Mouse (Mus musculus) colon, adult 2 months (tissue): ENCODE data around the gene Tpst1. TPM values are rescaled to one million over a fixed set of nuclear protein-coding genes. Genes with fewer than 3 reads are reported as not detected.

ENCODE experiments used
- polyA plus RNA-seq: library from polyadenylated mRNA; depleted of rRNA; stranded (reverse); fragments of >200 nt; gene quantifications from 2 replicates; pipeline ENCODE4 v1.2.3, GENCODE M21; 2012; rRNA removed

Tpst1 gene
- 13.0 and 13.8 TPM in 2 replicates for polyA plus RNA-seq

DNA sequence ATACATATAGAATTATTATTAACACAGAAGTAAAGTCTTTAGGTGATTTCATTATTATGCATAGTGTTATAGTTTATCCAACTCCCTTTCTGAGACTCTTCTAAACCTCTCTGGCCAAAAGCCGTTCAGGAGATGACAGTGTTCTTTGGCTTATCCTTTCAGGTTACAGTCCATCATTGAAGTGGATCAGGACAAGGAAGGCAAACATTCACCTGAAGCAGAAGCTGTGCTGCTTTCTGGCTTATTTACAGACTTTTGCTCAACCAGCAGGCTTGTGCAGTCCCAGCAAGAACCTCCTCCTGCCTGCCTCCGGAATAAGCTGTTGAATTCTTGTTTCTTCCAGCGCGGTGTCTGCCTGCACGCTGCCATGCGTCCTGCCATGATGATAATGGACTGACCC, at the start of gene Tpst1:
Gene Tpst1 (plus strand): TSS at position 301 of the 400 bp plus-strand sequence.

DNA sequence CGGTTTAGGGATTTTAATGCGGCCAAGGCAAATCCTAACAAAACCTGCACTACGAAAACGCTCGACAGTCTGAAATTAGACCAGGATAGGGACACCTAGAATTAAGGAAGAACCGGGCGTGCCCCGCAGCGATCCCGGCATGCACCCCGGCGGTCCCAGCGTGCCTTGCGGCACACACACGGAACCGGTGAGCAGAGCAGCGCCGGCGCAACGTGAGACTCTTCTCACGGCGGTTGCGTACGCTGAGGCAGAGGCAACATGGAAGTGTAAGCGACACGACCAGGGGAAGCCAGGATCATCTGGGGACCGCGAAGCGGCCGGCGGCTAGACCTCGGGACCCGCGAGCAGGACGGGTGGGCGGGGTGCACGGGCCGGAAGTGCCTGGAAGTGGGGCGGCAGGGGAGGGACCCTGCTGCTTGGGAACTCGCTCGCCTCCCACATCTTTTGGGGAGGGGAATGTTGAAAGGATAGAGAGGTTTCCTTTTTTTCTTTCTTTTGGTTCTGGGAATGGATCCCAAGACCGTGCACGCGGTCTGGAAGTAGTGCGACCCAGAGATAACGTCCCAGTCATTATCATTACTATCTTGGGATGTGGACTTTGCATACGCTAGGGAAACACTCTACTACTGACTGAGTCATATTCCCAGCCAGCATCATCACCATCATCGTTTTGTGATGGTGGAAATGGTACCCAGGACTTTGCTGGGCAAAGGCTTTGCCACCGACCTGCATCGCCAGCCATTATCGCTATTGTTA, 43.8 kb upstream of the Tpst1 start, which contains the start of the genes Asl and Crcp:
Gene Asl (minus strand): TSS at position 106 of the 756 bp plus-strand sequence.
Gene Crcp (plus strand): TSS at position 149 of the 756 bp plus-strand sequence.

DNA sequence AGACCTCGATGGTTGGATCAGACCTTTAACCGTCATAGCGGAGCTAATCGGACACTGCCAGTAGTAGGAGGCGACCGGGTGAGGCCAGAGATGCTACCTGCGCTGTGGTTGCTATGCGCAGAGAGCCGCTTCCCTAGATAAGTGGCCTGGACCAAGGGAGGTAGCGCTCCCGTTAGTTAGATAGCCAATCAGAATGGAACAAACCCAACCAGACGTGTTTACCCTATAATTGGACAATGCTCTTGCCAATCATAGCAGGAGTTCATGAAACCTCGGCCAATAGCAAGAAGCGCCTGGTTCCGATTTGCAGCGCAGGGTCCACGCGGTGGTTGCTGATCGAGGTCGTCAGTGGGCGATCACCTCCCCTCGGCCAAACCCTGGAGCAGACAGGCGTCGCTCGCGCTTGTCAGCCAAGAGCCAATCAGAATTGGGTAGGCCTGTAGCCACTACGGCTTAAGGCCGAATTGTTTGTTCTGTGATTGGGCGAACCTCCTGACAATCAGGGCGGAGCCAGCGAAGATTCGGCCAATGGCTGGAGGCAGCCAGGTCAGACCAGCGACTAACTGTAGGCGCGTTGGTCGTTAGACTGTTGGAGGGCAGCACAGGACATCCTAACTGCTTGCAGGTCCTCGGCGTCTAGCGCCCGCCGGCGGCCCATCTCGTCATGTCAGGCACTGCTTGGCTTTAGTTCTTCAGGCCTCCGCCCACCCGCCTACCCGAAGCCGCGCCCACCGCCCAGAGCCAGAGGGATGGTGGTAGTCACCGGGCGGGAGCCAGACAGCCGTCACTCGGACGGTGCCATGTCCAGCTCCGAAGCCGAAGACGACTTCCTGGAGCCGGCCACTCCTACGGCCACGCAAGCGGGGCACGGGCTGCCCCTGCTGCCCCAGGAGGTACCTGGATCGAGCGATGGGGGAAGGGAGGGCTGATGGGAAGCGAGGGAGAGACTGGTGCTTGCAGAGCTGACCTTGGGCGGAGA, 71.5 kb downstream of the Tpst1 start, which contains the start of gene Kctd7:
Gene Kctd7 (plus strand): TSS at position 528 of the 979 bp plus-strand sequence.

DNA sequence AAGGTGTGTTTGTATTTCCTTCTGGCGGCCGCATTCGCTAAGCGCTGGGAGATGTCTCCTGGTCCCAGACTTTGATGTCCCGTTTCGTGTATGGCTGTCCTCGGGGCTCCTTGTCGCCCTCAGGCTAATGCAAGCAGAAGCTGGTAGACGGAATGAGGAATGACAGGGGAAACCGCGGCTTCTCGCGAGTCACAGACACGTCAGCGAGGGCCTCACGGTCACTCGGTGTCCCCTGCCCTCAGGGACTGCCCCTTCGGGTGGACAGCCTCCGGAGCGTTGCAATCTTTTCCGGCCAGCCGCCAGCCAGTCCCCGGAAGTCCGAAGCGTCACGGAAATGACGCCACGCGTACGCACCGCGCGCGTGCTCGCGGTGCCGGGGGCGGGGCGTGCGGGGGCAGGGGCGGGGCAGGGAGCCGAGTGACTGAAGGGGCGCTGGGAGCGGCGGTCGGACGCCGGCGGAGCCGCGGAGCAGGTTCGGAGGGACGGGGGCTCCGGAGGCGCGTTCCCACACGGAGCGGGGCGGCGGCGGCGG, 98.4 kb downstream of the Tpst1 start, which contains the start of gene Rabgef1:
Gene Rabgef1 (plus strand): TSS at position 376 of the 532 bp plus-strand sequence.

Other genes starting within 250 kb of the Tpst1 start
- gene Sumf2, start 226.3 kb upstream of the Tpst1 start, polyA plus RNA-seq: 8.7 and 11.3 TPM in 2 replicates
- gene Chchd2, start 185.9 kb upstream of the Tpst1 start, polyA plus RNA-seq: 1,442 and 1,554 TPM in 2 replicates
- 0.35 and 0.58 TPM in 2 replicates for gene Zbed5, start 177.6 kb upstream of the Tpst1 start, polyA plus RNA-seq
- 0.34 and 0.43 TPM in 2 replicates for gene Phkg1, start 174.8 kb upstream of the Tpst1 start, polyA plus RNA-seq
- 4.9 and 8.1 TPM in 2 replicates for gene Nupr1l, start 164.8 kb upstream of the Tpst1 start, polyA plus RNA-seq
- gene Vkorc1l1, start 131.4 kb upstream of the Tpst1 start, polyA plus RNA-seq: 10.2 and 10.9 TPM in 2 replicates
- 30.7 and 32.4 TPM in 2 replicates for gene Gusb, start 70.3 kb upstream of the Tpst1 start, polyA plus RNA-seq
- gene Asl, start 44.1 kb upstream of the Tpst1 start, polyA plus RNA-seq: 45.4 and 49.1 TPM in 2 replicates
- gene Crcp, start 44.0 kb upstream of the Tpst1 start, polyA plus RNA-seq: 5.7 and 8.9 TPM in 2 replicates
- gene Kctd7, start 71.5 kb downstream of the Tpst1 start, polyA plus RNA-seq: 6.3 and 10.2 TPM in 2 replicates
- 23.0 and 30.3 TPM in 2 replicates for gene Rabgef1, start 98.5 kb downstream of the Tpst1 start, polyA plus RNA-seq
- gene Tmem248, start 143.8 kb downstream of the Tpst1 start, polyA plus RNA-seq: 34.8 and 36.1 TPM in 2 replicates
- gene Sbds, start 182.2 kb downstream of the Tpst1 start, polyA plus RNA-seq: 49.1 and 56.7 TPM in 2 replicates
- gene Tyw1, start 182.3 kb downstream of the Tpst1 start, polyA plus RNA-seq: 9.0 and 10.0 TPM in 2 replicates